In the genomic region with DNA sequence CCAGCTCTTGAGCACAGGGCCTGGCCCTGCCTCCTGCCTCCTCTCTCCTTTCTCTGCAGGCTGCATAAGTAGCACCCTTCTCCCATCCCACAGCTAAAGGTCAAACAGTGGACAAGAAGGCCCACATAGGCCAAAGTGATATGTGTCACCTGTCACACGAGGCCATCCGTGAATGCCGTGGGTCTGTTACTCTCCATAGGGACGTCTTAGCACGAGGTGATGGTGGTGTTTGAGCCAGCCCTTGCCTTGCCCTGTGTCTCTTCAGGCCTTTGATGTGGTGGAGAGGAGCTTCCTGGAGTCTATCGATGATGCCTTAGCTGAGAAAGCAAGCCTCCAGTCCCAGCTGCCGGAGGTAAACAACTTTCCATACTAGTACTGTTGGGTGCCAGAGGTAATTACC, we compare ENCODE assay signal across 29 mouse cellular contexts. TPM values are rescaled to one million over a fixed set of nuclear protein-coding genes. Genes with fewer than 3 reads are reported as not detected.
A peak's percentile ranks its signal among the peaks of the same experiment; 100 is the strongest.
DNase-seq lines count a peak whose midpoint lies in the region; ATAC-seq and TF ChIP-seq lines count a peak whose summit lies in the region.
"Had no signal": no experiment of that assay in that cellular context is flagged by ENCODE, and none has a peak within 500 bp of the region (broad histone marks: within the 10 kb centered on the region; RNA-seq: fewer than 3 reads in every experiment).

No protein-coding gene starts in this region.

- no peak overlapping the region for H3K4me3 ChIP-seq in hindbrain, embryonic 10.5 days
- no peak overlapping the region for H3K4me3 ChIP-seq in hindbrain, embryonic 16.5 days (ENCODE audit: low read length)
- H3K4me3 ChIP-seq in thymus, adult 2 months (ENCODE audit: control insufficient read depth, insufficient read depth, low read length), result peak overlapping the region; percentile 51
- H3K4me3 ChIP-seq: embryonic facial prominence, embryonic 13.5 days; erythroblast, embryonic 14.5 days; forebrain, embryonic 12.5 days; heart, embryonic 10.5 days; hindbrain, embryonic 13.5 days; kidney, embryonic 15.5 days; limb, embryonic 13.5 days; liver, embryonic 12.5 days; stomach, embryonic 15.5 days had no signal

- no peaks in the 10 kb centered on the region for H3K9me3 ChIP-seq in hindbrain, embryonic 10.5 days
- H3K9me3 ChIP-seq in hindbrain, embryonic 16.5 days (ENCODE audit: control insufficient read depth, low read length), result no peaks in the 10 kb centered on the region
- H3K9me3 ChIP-seq: embryonic facial prominence, embryonic 13.5 days; forebrain, embryonic 12.5 days; heart, embryonic 10.5 days; hindbrain, embryonic 13.5 days; kidney, embryonic 15.5 days; limb, embryonic 13.5 days; liver, embryonic 12.5 days; stomach, embryonic 15.5 days had no signal

- no peak overlapping the region for H3K9ac ChIP-seq in hindbrain, embryonic 16.5 days (ENCODE audit: low read depth, low read length)
- H3K9ac ChIP-seq: embryonic facial prominence, embryonic 13.5 days; forebrain, embryonic 12.5 days; hindbrain, embryonic 13.5 days; kidney, embryonic 15.5 days; liver, embryonic 12.5 days; stomach, embryonic 15.5 days had no signal

- ATAC-seq in hindbrain, embryonic 16.5 days, result no peak
- peak; percentile 85 for ATAC-seq in activated CD4-positive, CD25-positive, alpha-beta regulatory T cell, adult 4 months
- ATAC-seq: intestine, embryonic 16.5 days; liver, embryonic 12.5 days had no signal

- no peak for TF ChIP-seq CTCF in thymus, adult 2 months (IDR thresholded peaks at IDR 0.05; ENCODE audit: borderline replicate concordance, control insufficient read depth, extremely low read depth, insufficient read depth, low read length, poor library complexity)

- TF ChIP-seq POLR2A in thymus, adult 2 months (IDR thresholded peaks at IDR 0.05; ENCODE audit: control insufficient read depth, extremely low read depth, insufficient read depth, low read length, poor library complexity), result no peak

- peaks cover 85% of the 10 kb centered on the region for H3K36me3 ChIP-seq in hindbrain, embryonic 10.5 days
- peaks cover 8% of the 10 kb centered on the region for H3K36me3 ChIP-seq in hindbrain, embryonic 16.5 days (ENCODE audit: control insufficient read depth, insufficient read depth, low read length)
- H3K36me3 ChIP-seq in thymus, adult 2 months (ENCODE audit: control insufficient read depth, insufficient read depth, low read length), result peaks cover 20% of the 10 kb centered on the region

- WGBS in hindbrain, embryonic 10.5 days, result 93% methylated on average over 7 of the region's 7 CpGs
- 95% methylated on average over 7 of the region's 7 CpGs for WGBS in hindbrain, embryonic 16.5 days
- WGBS in thymus, adult 2 months, result 8% methylated on average over 7 of the region's 7 CpGs

- H3K27me3 ChIP-seq in hindbrain, embryonic 10.5 days (ENCODE audit: insufficient read depth, poor library complexity, severe bottlenecking), result no peaks in the 10 kb centered on the region
- no peaks in the 10 kb centered on the region for H3K27me3 ChIP-seq in hindbrain, embryonic 16.5 days (replicated peaks; ENCODE audit: control insufficient read depth, insufficient read depth, low read length)
- no peaks in the 10 kb centered on the region for H3K27me3 ChIP-seq in thymus, adult 2 months (ENCODE audit: control insufficient read depth, insufficient read depth, low read length)
- H3K27me3 ChIP-seq: embryonic facial prominence, embryonic 13.5 days; forebrain, embryonic 12.5 days; hindbrain, embryonic 13.5 days; kidney, embryonic 15.5 days; limb, embryonic 13.5 days; liver, embryonic 12.5 days; stomach, embryonic 15.5 days had no signal

- peaks cover 9% of the 10 kb centered on the region; the same call in 1 of the 2 replicates for H3K4me1 ChIP-seq in hindbrain, embryonic 10.5 days (replicated peaks)
- no peaks in the 10 kb centered on the region for H3K4me1 ChIP-seq in hindbrain, embryonic 16.5 days (ENCODE audit: control insufficient read depth, insufficient read depth, low read depth, low read length)
- peaks cover 43% of the 10 kb centered on the region for H3K4me1 ChIP-seq in thymus, adult 2 months (replicated peaks; ENCODE audit: control insufficient read depth, insufficient read depth, low read length)
- H3K4me1 ChIP-seq: embryonic facial prominence, embryonic 13.5 days; forebrain, embryonic 12.5 days; hindbrain, embryonic 13.5 days; kidney, embryonic 15.5 days; stomach, embryonic 15.5 days had no signal

- H3K27ac ChIP-seq in hindbrain, embryonic 10.5 days, result peak overlapping the region; percentile 50; the same call in 1 of the 2 replicates
- H3K27ac ChIP-seq in hindbrain, embryonic 16.5 days (ENCODE audit: low read depth, low read length), result no peak overlapping the region
- H3K27ac ChIP-seq in thymus, adult 2 months (ENCODE audit: control insufficient read depth, insufficient read depth, low read length), result peak overlapping the region; percentile 79
- H3K27ac ChIP-seq: forebrain, embryonic 12.5 days; heart, embryonic 10.5 days; hindbrain, embryonic 13.5 days; kidney, embryonic 15.5 days; limb, embryonic 13.5 days; liver, embryonic 12.5 days; stomach, embryonic 15.5 days had no signal

- no peak for DNase-seq in hindbrain, embryonic 10.5 days (ENCODE audit: low spot score)
- DNase-seq in thymus, adult 2 months, result peak; percentile 50
- peak; percentile 44 for DNase-seq in thymus, postnatal 4 days
- DNase-seq in adrenal gland, adult 2 months, result no peak
- no peak for DNase-seq in frontal cortex, postnatal 36 days (ENCODE audit: low spot score in 2 of 2)
- DNase-seq in cerebellum, adult 9-10 months, result no peak
- DNase-seq: cerebellum, adult 11 months; cerebellum, postnatal 25 days; embryo, embryonic 11 days; heart, postnatal 14 days; kidney, postnatal 36 days; lung, adult 18-20 months; lung, postnatal 14 days; right cerebral cortex, postnatal 25 days had no signal

- no peak overlapping the region for H3K4me2 ChIP-seq in hindbrain, embryonic 16.5 days (ENCODE audit: low read length)
- H3K4me2 ChIP-seq: embryonic facial prominence, embryonic 13.5 days; forebrain, embryonic 12.5 days; hindbrain, embryonic 13.5 days; kidney, embryonic 15.5 days; limb, embryonic 13.5 days; liver, embryonic 12.5 days; midbrain, embryonic 11.5 days; stomach, embryonic 15.5 days had no signal

RNA-seq across cellular contexts. Expression of a gene that starts 16.6 kb away (rescaled TPM):
- 41.3 and 42.8 TPM in 2 replicates for polyA plus RNA-seq in hindbrain, embryonic 10.5 days (2016; fragmentation: Nextera tagmentation; extraction: Ambion mirVana)
- polyA plus RNA-seq in hindbrain, embryonic 16.5 days (2015; fragmentation: Nextera tagmentation; extraction: Ambion mirVana), result 37.1 and 39.9 TPM in 2 replicates
- 10 to 100 TPM; 10.7 to 14.5 TPM for polyA plus RNA-seq in activated CD4-positive, CD25-positive, alpha-beta regulatory T cell, adult 4 months (2017; shearing (Covaris generic))
- 53.8 and 61.0 TPM in 2 replicates for polyA plus RNA-seq in thymus, adult 2 months (2012; rRNA removed)
- total RNA-seq in adrenal gland, adult 2 months (2021), result 10 to 100 TPM; 11.4 to 23.2 TPM
- polyA plus RNA-seq in adrenal gland, adult 2 months (2012; rRNA removed), result 19.6 and 23.4 TPM in 2 replicates

RNA-seq across cellular contexts. Expression of a gene that starts 24.0 kb away (rescaled TPM):
- polyA plus RNA-seq in hindbrain, embryonic 10.5 days (2016; fragmentation: Nextera tagmentation; extraction: Ambion mirVana), result 6.3 and 8.6 TPM in 2 replicates
- 15.7 and 15.8 TPM in 2 replicates for polyA plus RNA-seq in hindbrain, embryonic 16.5 days (2015; fragmentation: Nextera tagmentation; extraction: Ambion mirVana)
- under 1 TPM in 1 of 2 experiments, not detected in 1; 0.13 TPM for polyA plus RNA-seq in activated CD4-positive, CD25-positive, alpha-beta regulatory T cell, adult 4 months (2017; shearing (Covaris generic))
- polyA plus RNA-seq in thymus, adult 2 months (2012; rRNA removed), result 16.2 and 20.3 TPM in 2 replicates
- total RNA-seq in adrenal gland, adult 2 months (2021), result 10 to 100 TPM in 1 of 2 experiments, 1 to 10 TPM in 1; 7.6 to 12.4 TPM
- 8.1 and 8.2 TPM in 2 replicates for polyA plus RNA-seq in adrenal gland, adult 2 months (2012; rRNA removed)
- total RNA-seq: granulocyte monocyte progenitor cell, adult 5-6 weeks; megakaryocyte progenitor cell, adult 5-6 weeks had no signal
- polyA plus RNA-seq: erythroblast, embryonic 14.5 days had no signal

RNA-seq across cellular contexts. Expression of a gene that starts 57.8 kb away (rescaled TPM):
- polyA plus RNA-seq in hindbrain, embryonic 10.5 days (2016; fragmentation: Nextera tagmentation; extraction: Ambion mirVana), result 806 and 957 TPM in 2 replicates
- 523 and 556 TPM in 2 replicates for polyA plus RNA-seq in hindbrain, embryonic 16.5 days (2015; fragmentation: Nextera tagmentation; extraction: Ambion mirVana)
- 1,000 to 10,000 TPM; 4,172 to 4,641 TPM for polyA plus RNA-seq in activated CD4-positive, CD25-positive, alpha-beta regulatory T cell, adult 4 months (2017; shearing (Covaris generic))
- polyA plus RNA-seq in thymus, adult 2 months (2012; rRNA removed), result 627 and 715 TPM in 2 replicates
- 100 to 1,000 TPM; 376 to 618 TPM for total RNA-seq in adrenal gland, adult 2 months (2021)
- polyA plus RNA-seq in adrenal gland, adult 2 months (2012; rRNA removed), result 500 and 520 TPM in 2 replicates

RNA-seq across cellular contexts. Expression of a gene that starts 58.4 kb away (rescaled TPM):
- 7.6 and 7.7 TPM in 2 replicates for polyA plus RNA-seq in hindbrain, embryonic 10.5 days (2016; fragmentation: Nextera tagmentation; extraction: Ambion mirVana)
- polyA plus RNA-seq in hindbrain, embryonic 16.5 days (2015; fragmentation: Nextera tagmentation; extraction: Ambion mirVana), result 78.6 and 80.3 TPM in 2 replicates
- polyA plus RNA-seq in activated CD4-positive, CD25-positive, alpha-beta regulatory T cell, adult 4 months (2017; shearing (Covaris generic)), result 1 to 10 TPM in 1 of 2 experiments, not detected in 1; 1.4 TPM
- polyA plus RNA-seq in thymus, adult 2 months (2012; rRNA removed), result 91.8 and 121 TPM in 2 replicates
- 10 to 100 TPM; 24.4 to 47.8 TPM for total RNA-seq in adrenal gland, adult 2 months (2021)
- polyA plus RNA-seq in adrenal gland, adult 2 months (2012; rRNA removed), result 86.9 and 119 TPM in 2 replicates

Comparison
In these comparisons a context has a peak if more than half of its experiments do, and no peak if none do; other contexts are left out.
1. DNase-seq: peak in thymus, adult 2 months (single experiment) and thymus, postnatal 4 days (single experiment); none in hindbrain, embryonic 10.5 days (single experiment), adrenal gland, adult 2 months (single experiment), frontal cortex, postnatal 36 days (0 of 2) and cerebellum, adult 9-10 months (single experiment).